Comparison of ENCODE assay signal across 26 mouse cellular contexts in the genomic region with DNA sequence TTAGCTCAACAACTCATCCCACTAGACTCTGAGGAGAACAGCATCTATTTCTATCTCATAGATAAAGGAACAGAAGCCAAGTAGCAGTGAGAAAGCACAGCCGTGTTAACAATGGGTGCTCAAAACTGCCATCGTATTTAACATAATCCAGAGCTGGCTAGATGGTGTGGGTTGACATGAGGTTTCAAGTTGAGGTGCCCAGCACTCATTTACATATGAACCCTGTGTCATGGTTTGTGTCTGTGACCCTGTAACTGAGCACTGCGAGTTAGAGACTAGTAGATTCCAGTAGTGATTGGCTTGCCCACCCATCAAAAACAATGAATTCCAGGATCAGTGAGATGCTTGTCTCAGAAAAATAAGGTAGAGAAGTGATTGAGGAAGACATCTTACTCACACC.
A peak's percentile ranks its signal among the peaks of the same experiment; 100 is the strongest.
DNase-seq lines count a peak whose midpoint lies in the region; ATAC-seq and TF ChIP-seq lines count a peak whose summit lies in the region.
"Had no signal": no experiment of that assay in that cellular context is flagged by ENCODE, and none has a peak within 500 bp of the region (broad histone marks: within the 10 kb centered on the region; RNA-seq: fewer than 3 reads in every experiment).

No protein-coding gene starts in this region.

- H3K4me2 ChIP-seq in heart, embryonic 12.5 days = no peak overlapping the region
- H3K4me2 ChIP-seq in heart, embryonic 14.5 days (ENCODE audit: low read length) = no peak overlapping the region
- peak overlapping the region; percentile 28 for H3K4me2 ChIP-seq in myocyte (ENCODE audit: low read depth)
- H3K4me2 ChIP-seq: embryonic facial prominence, embryonic 13.5 days; embryonic facial prominence, embryonic 15.5 days; forebrain, embryonic 13.5 days; forebrain, embryonic 15.5 days had no signal

- peak overlapping the region; percentile 1; the same call in 1 of the 2 replicates for H3K27ac ChIP-seq in heart, embryonic 12.5 days (ENCODE audit: poor library complexity, severe bottlenecking)
- H3K27ac ChIP-seq in heart, embryonic 14.5 days (replicated peaks in 1 of 2; ENCODE audit: control insufficient read depth in 1 of 2, insufficient read depth in 1 of 2, low read depth in 2 of 2, low read length in 2 of 2) = 0 out of 4 replicates have a peak overlapping the region, but pooled peaks of 1 of the 2 experiments have one; percentile 33
- H3K27ac ChIP-seq: embryonic facial prominence, embryonic 13.5 days; embryonic facial prominence, embryonic 15.5 days; forebrain, embryonic 13.5 days; forebrain, embryonic 15.5 days had no signal

- intact Hi-C loops in heart, postnatal 14 days (cut with DNase I) = no loop called here
- intact Hi-C loops in heart, postnatal 25 days (cut with DNase I) = no loop called here

- no peak overlapping the region for H3K9ac ChIP-seq in heart, embryonic 12.5 days
- H3K9ac ChIP-seq in heart, embryonic 14.5 days (ENCODE audit: low read length) = no peak overlapping the region
- H3K9ac ChIP-seq: embryonic facial prominence, embryonic 13.5 days; embryonic facial prominence, embryonic 15.5 days; forebrain, embryonic 13.5 days; forebrain, embryonic 15.5 days had no signal

- H3K79me2 ChIP-seq in myocyte (ENCODE audit: control insufficient read depth, insufficient read depth) = no peaks in the 10 kb centered on the region

- peaks cover 10% of the 10 kb centered on the region for H3K4me1 ChIP-seq in heart, embryonic 12.5 days (replicated peaks)
- H3K4me1 ChIP-seq in heart, embryonic 14.5 days (ENCODE audit: control insufficient read depth in 2 of 2, insufficient read depth in 2 of 2, low read length in 2 of 2) = peaks cover 3 to 14% of the 10 kb centered on the region in 2 experiments; a peak in 3 of 4 replicates
- H3K4me1 ChIP-seq: embryonic facial prominence, embryonic 13.5 days; embryonic facial prominence, embryonic 15.5 days; forebrain, embryonic 13.5 days; forebrain, embryonic 15.5 days had no signal

- no peaks in the 10 kb centered on the region for H3K27me3 ChIP-seq in heart, embryonic 12.5 days (replicated peaks)
- H3K27me3 ChIP-seq in heart, embryonic 14.5 days (ENCODE audit: control insufficient read depth, insufficient read depth, low read length) = no peaks in the 10 kb centered on the region
- no peaks in the 10 kb centered on the region for H3K27me3 ChIP-seq in myocyte (ENCODE audit: control insufficient read depth, insufficient read depth, insufficient read length)
- H3K27me3 ChIP-seq: CH12.LX; embryonic facial prominence, embryonic 13.5 days; embryonic facial prominence, embryonic 15.5 days; forebrain, embryonic 13.5 days; forebrain, embryonic 15.5 days had no signal

- no peak for TF ChIP-seq POLR2A in myocyte (IDR thresholded peaks at IDR 0.05; ENCODE audit: insufficient read length, low read depth)

- H3K9me3 ChIP-seq in heart, embryonic 12.5 days (replicated peaks) = no peaks in the 10 kb centered on the region
- no peaks in the 10 kb centered on the region for H3K9me3 ChIP-seq in heart, embryonic 14.5 days (ENCODE audit: control insufficient read depth, low read length)
- H3K9me3 ChIP-seq: embryonic facial prominence, embryonic 13.5 days; embryonic facial prominence, embryonic 15.5 days; forebrain, embryonic 13.5 days; forebrain, embryonic 15.5 days; G1E had no signal

- no peak for DNase-seq in heart, postnatal 14 days
- DNase-seq in heart, postnatal 25 days (ENCODE audit: low spot score) = no peak
- no peak for DNase-seq in retina, postnatal 1 day
- DNase-seq: adrenal gland, adult 2 months; adrenal gland, postnatal 10 days; adrenal gland, postnatal 25 days; B cell, adult 2 months; cerebellum, adult 11 months; cerebellum, adult 18-20 months; cerebellum, adult 8-10 months; cerebellum, adult 9-11 months; cerebellum, postnatal 14 days; cerebellum, postnatal 36 days; embryo, embryonic 11 days had no signal

- no peaks in the 10 kb centered on the region for H3K36me3 ChIP-seq in heart, embryonic 12.5 days
- H3K36me3 ChIP-seq in heart, embryonic 14.5 days (ENCODE audit: control insufficient read depth, insufficient read depth, low read length) = no peaks in the 10 kb centered on the region
- no peaks in the 10 kb centered on the region for H3K36me3 ChIP-seq in myocyte (ENCODE audit: control insufficient read depth, insufficient read depth)
- H3K36me3 ChIP-seq: embryonic facial prominence, embryonic 13.5 days; embryonic facial prominence, embryonic 15.5 days; forebrain, embryonic 15.5 days; G1E had no signal

- no peak overlapping the region for H3K4me3 ChIP-seq in heart, embryonic 12.5 days
- no peak overlapping the region for H3K4me3 ChIP-seq in heart, embryonic 14.5 days (ENCODE audit: control insufficient read depth in 1 of 2, insufficient read depth in 1 of 2, low read depth in 1 of 2, low read length in 2 of 2)
- no peak overlapping the region for H3K4me3 ChIP-seq in myocyte
- H3K4me3 ChIP-seq: embryonic facial prominence, embryonic 13.5 days; embryonic facial prominence, embryonic 15.5 days; erythroblast, embryonic 14.5 days; forebrain, embryonic 13.5 days; forebrain, embryonic 15.5 days had no signal

- no peak for ATAC-seq in heart, embryonic 12.5 days (ENCODE audit: insufficient number of reproducible peaks, low FRiP score)
- peak; percentile 64; the same call in 1 of the 2 replicates for ATAC-seq in heart, embryonic 14.5 days (ENCODE audit: insufficient number of reproducible peaks, insufficient read depth, low FRiP score, low read depth)
- ATAC-seq in granulocyte monocyte progenitor cell, adult 5-6 weeks (replicated peaks; ENCODE audit: poor library complexity, severe bottlenecking) = peak; percentile 12; the same call in 1 of the 2 replicates
- ATAC-seq: CD4-positive, CD25-positive, alpha-beta regulatory T cell, adult 4 months; forebrain, embryonic 13.5 days; forebrain, embryonic 15.5 days had no signal

- H3ac ChIP-seq in myocyte (ENCODE audit: control insufficient read depth, insufficient read length) = no peak overlapping the region

- 35% methylated on average over 3 of the region's 3 CpGs for WGBS in heart, embryonic 12.5 days
- 23% methylated on average over 3 of the region's 3 CpGs for WGBS in heart, embryonic 14.5 days

TF ChIP-seq in myocyte, 11 proteins besides CTCF, POLR2A, EP300 and RAD21:
- TF ChIP-seq E2F4 (IDR thresholded peaks at IDR 0.05; ENCODE audit: insufficient read depth) = no peak
- no peak for TF ChIP-seq USF1 (IDR thresholded peaks at IDR 0.05; ENCODE audit: low read depth)
- TF ChIP-seq MYOD1 (IDR thresholded peaks at IDR 0.05; ENCODE audit: control insufficient read depth in 1 of 3, insufficient read length in 2 of 3, low read depth in 2 of 3) = no peak
- TF ChIP-seq CEBPB (IDR thresholded peaks at IDR 0.05; ENCODE audit: insufficient read depth, poor library complexity, severe bottlenecking) = no peak
- TF ChIP-seq TCF3 (IDR thresholded peaks at IDR 0.05; ENCODE audit: insufficient read length, low read depth) = no peak
- TF ChIP-seq REST (IDR thresholded peaks at IDR 0.05; ENCODE audit: insufficient read depth, insufficient read length) = no peak
- TF ChIP-seq POLR2AphosphoS2 (IDR thresholded peaks at IDR 0.05; ENCODE audit: insufficient read length, low read depth) = no peak
- TF ChIP-seq SRF (IDR thresholded peaks at IDR 0.05; ENCODE audit: control insufficient read depth, insufficient read length, low read depth) = no peak
